Mouse (Mus musculus) MEL (cell line): Measurements from ENCODE around the gene Cx3cr1.

Experiments used
- CTCF ChIP-seq, 3 experiments: IDR thresholded peaks in 2 of 3; conservative IDR thresholded peaks in 1 of 3; 2 replicates each; pipeline ENCODE4 v1.5.1; 2011 to 2012; ENCODE audit warnings: low read length in 3 of 3, low read depth in 2 of 3, mild to moderate bottlenecking in 2 of 3, improper control_type of control experiment in 1 of 3, inconsistent platforms in 1 of 3, mixed read lengths in 1 of 3, moderate library complexity in 1 of 3; ENCODE audit not compliant: control insufficient read depth in 1 of 3, insufficient read depth in 1 of 3, poor library complexity in 1 of 3, severe bottlenecking in 1 of 3
- E2F4 ChIP-seq: IDR thresholded peaks from 2 replicates; pipeline ENCODE4 v1.6.1; 2011; ENCODE audit warnings: low read depth, low read length, improper control_type of control experiment, borderline replicate concordance
- HCFC1 ChIP-seq: IDR thresholded peaks from 2 replicates; pipeline ENCODE4 v1.6.1; 2012; ENCODE audit warnings: low read depth, mild to moderate bottlenecking, inconsistent platforms, low read length, improper control_type of control experiment, moderate library complexity
- POLR2A ChIP-seq, 2 experiments: IDR thresholded peaks; 2 replicates each; pipeline ENCODE4 v1.6.1; 2011 to 2012; ENCODE audit warnings: low read length in 2 of 2, mild to moderate bottlenecking in 2 of 2, control low read depth in 1 of 2, improper control_type of control experiment in 1 of 2, low read depth in 1 of 2, moderate library complexity in 1 of 2; ENCODE audit not compliant: control insufficient read depth in 1 of 2, insufficient read depth in 1 of 2, poor library complexity in 1 of 2
- POLR2AphosphoS5 ChIP-seq: IDR thresholded peaks from 2 replicates; pipeline ENCODE4 v1.6.1; 2012; ENCODE audit warnings: low read depth, borderline replicate concordance, mild to moderate bottlenecking, inconsistent platforms, low read length, moderate library complexity, mixed read lengths
- UBTF ChIP-seq: IDR thresholded peaks from 2 replicates; pipeline ENCODE4 v1.6.1; 2012; ENCODE audit warnings: low read depth, mild to moderate bottlenecking, inconsistent platforms, low read length, improper control_type of control experiment, moderate library complexity, borderline replicate concordance; ENCODE audit not compliant: insufficient read depth

DNA sequence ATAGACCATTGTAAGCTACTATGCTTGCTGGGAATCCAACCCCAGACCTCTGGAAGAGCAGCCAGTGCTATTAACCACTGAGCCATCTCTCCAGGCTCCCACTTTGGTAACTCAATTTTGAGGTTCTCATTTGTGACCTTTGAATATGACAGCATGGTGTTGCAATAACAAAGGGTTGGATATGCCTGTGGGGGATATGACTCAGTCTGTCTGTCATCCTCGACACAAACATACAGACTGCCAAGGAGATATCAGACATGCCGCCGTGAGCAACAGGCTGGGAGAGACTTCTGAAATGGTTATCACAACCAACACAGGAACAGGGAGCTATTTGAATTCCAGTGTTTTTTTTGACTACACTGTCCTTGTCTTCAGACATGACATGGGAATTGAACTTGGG is 20.3 kb downstream of the Cx3cr1 start:
- TF ChIP-seq UBTF (no peak), HCFC1 (no peak), POLR2A (IDR thresholded peaks at IDR 0.05; ENCODE audit: control insufficient read depth in 1 of 2, insufficient read depth in 1 of 2, low read depth in 1 of 2, low read length in 2 of 2, poor library complexity in 1 of 2) (no peak), CTCF (IDR thresholded peaks at IDR 0.05 in 2 of 3, conservative IDR thresholded peaks at IDR 0.05 in 1 of 3; ENCODE audit: control insufficient read depth in 1 of 3, insufficient read depth in 1 of 3, low read depth in 2 of 3, low read length in 3 of 3, poor library complexity in 1 of 3, severe bottlenecking in 1 of 3) (no peak), POLR2AphosphoS5 (no peak), E2F4 (no peak)
